Mouse (Mus musculus) limb, embryonic 14.5 days (tissue): ENCODE data around the gene F7. TPM values are rescaled to one million over a fixed set of nuclear protein-coding genes. Genes with fewer than 3 reads are reported as not detected.

Experiments
- ATAC-seq: fragments of 200-750 bp; cut with Nextera tagmentation; 2 replicates; pipeline ENCODE4 v1.8.0; 2017; ENCODE audit warnings: low read depth, moderate number of reproducible peaks, moderate TSS enrichment; ENCODE audit not compliant: low FRiP score
- DNase-seq: peaks from one replicate; pipeline ENCODE4 v3.0.0-alpha.2; 2015; ENCODE audit warnings: low spot score
- H3K27ac ChIP-seq: fragments of 300-500 bp; sonication (generic); replicated peaks from 2 replicates; pipeline ENCODE4 v1.5.1; 2014; ENCODE audit warnings: low read depth, mild to moderate bottlenecking, low read length, moderate library complexity, mixed read lengths
- H3K27me3 ChIP-seq: fragments of 300-500 bp; sonication (generic); 2 replicates; pipeline ENCODE4 v1.6.1; 2014; ENCODE audit warnings: low read length, mixed read lengths; ENCODE audit not compliant: control insufficient read depth, insufficient read depth
- H3K36me3 ChIP-seq: fragments of 300-500 bp; sonication (generic); 2 replicates; pipeline ENCODE4 v1.6.1; 2014; ENCODE audit warnings: mild to moderate bottlenecking, low read length, moderate library complexity, mixed read lengths; ENCODE audit not compliant: control insufficient read depth, insufficient read depth
- H3K4me1 ChIP-seq: fragments of 300-500 bp; sonication (generic); 2 replicates; pipeline ENCODE4 v1.6.1; 2014; ENCODE audit warnings: antibody characterized with exemption, low read length, mixed read lengths; ENCODE audit not compliant: control insufficient read depth, insufficient read depth
- H3K4me2 ChIP-seq: fragments of 300-500 bp; sonication (generic); replicated peaks from 2 replicates; pipeline ENCODE4 v1.6.1; 2014; ENCODE audit warnings: low read depth, mild to moderate bottlenecking, low read length, moderate library complexity; ENCODE audit not compliant: severe bottlenecking
- H3K4me3 ChIP-seq: fragments of 300-500 bp; sonication (generic); replicated peaks from 2 replicates; pipeline ENCODE4 v1.5.1; 2014; ENCODE audit warnings: low read length
- H3K9ac ChIP-seq: fragments of 300-500 bp; sonication (generic); 2 replicates; pipeline ENCODE4 v1.6.1; 2014; ENCODE audit warnings: mild to moderate bottlenecking, low read depth, low read length, moderate library complexity; ENCODE audit not compliant: severe bottlenecking
- H3K9me3 ChIP-seq: fragments of 300-500 bp; sonication (generic); 2 replicates; pipeline ENCODE4 v1.6.1; 2016; ENCODE audit warnings: low read length; ENCODE audit not compliant: control insufficient read depth
- POLR2A ChIP-seq: fragments of 200-500 bp; IDR thresholded peaks from 2 replicates; pipeline ENCODE4 v1.8.0; 2012; ENCODE audit warnings: inconsistent platforms, mild to moderate bottlenecking, moderate library complexity, borderline replicate concordance; ENCODE audit not compliant: insufficient read depth, insufficient read length; ENCODE audit errors: extremely low read depth
- WGBS: fragments of 180-500 bp; shearing (Covaris S2); extraction: QIAGEN DNeasy Blood & Tissue Kit; methylation state at CpG from one replicate; pipeline ENCODE4 v1.1.7; 2014; 5-methylcytosine and 5-hydroxymethylcytosine counted together
- polyA plus RNA-seq, 2 experiments: library from polyadenylated mRNA; depleted of rRNA in 1 of 2; stranded (reverse) in 1 of 2; unstranded in 1 of 2; fragments of >200 nt; fragmentation: Nextera tagmentation in 1 of 2; extraction: Ambion mirVana in 1 of 2; gene quantifications; 2 replicates each; pipeline versions ENCODE4 v1.2.1 to v1.2.3; 2012 to 2014

The F7 gene
- polyA plus RNA-seq, 2 experiments, result 0.08 TPM; not detected in 1

- Histone ChIP-seq H3K27me3 (no peaks in the 10 kb centered on the region), H3K9ac (no peak overlapping the region), H3K36me3 (no peaks in the 10 kb centered on the region), H3K4me1 (no peaks in the 10 kb centered on the region), H3K4me3 (no peak overlapping the region), H3K4me2 (no peak overlapping the region), H3K9me3 (no peaks in the 10 kb centered on the region), H3K27ac (no peak overlapping the region)
- ATAC-seq, result no peak
- no peak for DNase-seq
- TF ChIP-seq POLR2A, result no peak
- WGBS, result 80% methylated on average over 5 of the region's 5 CpGs
Observed at GRCm38 (mm10) chr8:13027615-13028014, 1.8 kb downstream of the F7 start.

- Histone ChIP-seq H3K9ac (no peak overlapping the region), H3K36me3 (no peaks in the 10 kb centered on the region), H3K4me2 (no peak overlapping the region), H3K27ac (no peak overlapping the region), H3K27me3 (no peaks in the 10 kb centered on the region), H3K4me1 (no peaks in the 10 kb centered on the region), H3K9me3 (no peaks in the 10 kb centered on the region), H3K4me3 (no peak overlapping the region)
- no peak for DNase-seq
- no peak for ATAC-seq
- TF ChIP-seq POLR2A, result no peak
- 63% methylated on average over 5 of the region's 5 CpGs for WGBS
Observed at GRCm38 (mm10) chr8:13028482-13028881, 2.6 kb downstream of the F7 start.

DNA sequence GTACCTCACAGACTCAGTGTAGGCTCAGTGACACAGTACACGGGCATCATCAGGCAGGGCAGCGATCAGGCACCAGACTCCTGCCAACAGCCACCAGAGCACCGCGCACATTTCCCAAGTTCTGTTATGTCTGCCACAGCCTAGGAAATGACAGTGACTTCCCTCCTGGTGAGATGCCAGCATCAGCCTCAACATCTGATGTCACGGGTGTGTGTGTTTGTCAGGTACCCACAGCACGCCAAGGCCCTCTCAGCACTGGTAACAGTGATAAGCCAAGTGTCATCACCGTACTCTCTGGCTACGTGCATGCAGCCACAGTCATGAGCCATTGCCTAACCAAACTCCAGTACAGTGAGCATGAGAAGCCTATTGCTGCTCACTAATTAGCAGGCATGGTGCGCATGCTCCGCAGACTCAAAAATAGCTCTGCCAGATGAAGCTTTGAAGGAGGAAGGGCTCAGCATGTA is 10.5 kb downstream of the F7 start:
- no peak for TF ChIP-seq POLR2A
- no peak for DNase-seq
- Histone ChIP-seq H3K9me3 (no peaks in the 10 kb centered on the region), H3K4me2 (no peak overlapping the region), H3K27me3 (no peaks in the 10 kb centered on the region), H3K27ac (no peak overlapping the region), H3K4me3 (no peak overlapping the region), H3K36me3 (no peaks in the 10 kb centered on the region), H3K9ac (no peak overlapping the region), H3K4me1 (no peaks in the 10 kb centered on the region)
- no peak for ATAC-seq
- 91% methylated on average over 10 of the region's 10 CpGs for WGBS

- Histone ChIP-seq H3K36me3 (no peaks in the 10 kb centered on the region), H3K4me3 (no peak within 1 kb of the TSS), H3K4me1 (no peaks in the 10 kb centered on the region), H3K9me3 (no peaks in the 10 kb centered on the region), H3K9ac (0 out of 2 replicates have a peak within 1 kb of the TSS, but pooled peaks have one; percentile 16), H3K27ac (no peak within 1 kb of the TSS), H3K4me2 (no peak within 1 kb of the TSS), H3K27me3 (no peaks in the 10 kb centered on the region)
- TF ChIP-seq POLR2A, result no peak
- WGBS, result 63% methylated on average over 7 of the region's 7 CpGs
- ATAC-seq (no peak), DNase-seq (no peak)
Observed at GRCm38 (mm10) chr8:13037015-13037414, 11.2 kb downstream of the F7 start, which contains the start of gene F10. Gene F10 (plus strand): TSS chr8:13037308.

GRCm38 (mm10) chr8:13037569-13037968 is 11.7 kb downstream of the F7 start:
- DNase-seq (no peak), ATAC-seq (no peak)
- no peaks in the 10 kb centered on the region for H3K4me1 ChIP-seq
- H3K9ac ChIP-seq, result 0 out of 2 replicates have a peak overlapping the region, but pooled peaks have one; percentile 16
- WGBS, result 69% methylated on average over 5 of the region's 5 CpGs
- H3K27ac ChIP-seq, result no peak overlapping the region
- no peak overlapping the region for H3K4me2 ChIP-seq
- TF ChIP-seq POLR2A, result no peak
- H3K36me3 ChIP-seq, result no peaks in the 10 kb centered on the region
- no peak overlapping the region for H3K4me3 ChIP-seq
- no peaks in the 10 kb centered on the region for H3K27me3 ChIP-seq
- H3K9me3 ChIP-seq, result no peaks in the 10 kb centered on the region

DNA sequence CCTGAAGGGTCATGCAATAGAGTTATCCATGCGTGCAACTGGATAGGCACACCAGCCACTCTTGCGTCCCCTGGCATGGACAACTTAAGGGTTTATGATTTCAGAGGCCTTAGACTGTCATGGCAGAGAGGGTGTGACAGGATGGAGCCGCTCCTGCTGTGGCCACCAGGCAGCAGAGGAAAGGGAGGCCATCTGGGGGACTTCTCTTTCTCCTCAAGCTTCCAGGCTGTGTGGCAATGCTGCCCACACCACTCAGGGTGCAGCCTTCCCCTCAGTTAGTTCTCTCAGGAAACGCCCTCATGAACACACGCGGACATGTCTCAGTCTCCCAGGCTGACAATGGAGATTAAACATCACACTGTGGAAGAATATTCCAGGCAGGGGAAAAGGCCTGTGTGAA is 13.2 kb downstream of the F7 start:
- H3K9me3 ChIP-seq, result no peaks in the 10 kb centered on the region
- 87% methylated on average over 6 of the region's 6 CpGs for WGBS

More for the DNA sequence above, 13.2 kb downstream of the F7 start:
- TF ChIP-seq POLR2A, result no peak
- H3K9ac ChIP-seq, result no peak overlapping the region
- H3K27ac ChIP-seq, result no peak overlapping the region
- H3K36me3 ChIP-seq, result no peaks in the 10 kb centered on the region
- ATAC-seq, result no peak
- no peaks in the 10 kb centered on the region for H3K4me1 ChIP-seq
- H3K4me3 ChIP-seq, result no peak overlapping the region
- no peak overlapping the region for H3K4me2 ChIP-seq
- H3K27me3 ChIP-seq, result no peaks in the 10 kb centered on the region
- DNase-seq, result no peak
